Mouse (Mus musculus) hindbrain, embryonic 14.5 days (tissue): ENCODE data around the gene Xpa. TPM values are rescaled to one million over a fixed set of nuclear protein-coding genes. Genes with fewer than 3 reads are reported as not detected.
A peak's percentile ranks its signal among the peaks of the same experiment; 100 is the strongest.

ENCODE experiments used
- ATAC-seq: fragments of 200-750 bp; cut with Nextera tagmentation; 2 replicates; pipeline ENCODE4 v1.8.0; 2017; ENCODE audit warnings: moderate number of reproducible peaks, mild to moderate bottlenecking, moderate TSS enrichment, moderate library complexity; ENCODE audit not compliant: low FRiP score
- DNase-seq: peaks from one replicate; pipeline ENCODE4 v3.0.0-alpha.2; 2015; ENCODE audit warnings: low spot score
- H3K27ac ChIP-seq: fragments of 300-500 bp; sonication (generic); 2 replicates; pipeline ENCODE4 v1.5.1; 2014; ENCODE audit warnings: mild to moderate bottlenecking, moderate library complexity
- H3K27me3 ChIP-seq: fragments of 300-500 bp; sonication (generic); 2 replicates; pipeline ENCODE4 v1.6.1; 2014; ENCODE audit warnings: mild to moderate bottlenecking, low read length, mixed read lengths; ENCODE audit not compliant: control insufficient read depth, insufficient read depth
- H3K36me3 ChIP-seq: fragments of 300-500 bp; sonication (generic); replicated peaks from 2 replicates; pipeline ENCODE4 v1.6.1; 2014; ENCODE audit not compliant: control insufficient read depth, insufficient read depth
- H3K4me1 ChIP-seq: fragments of 300-500 bp; sonication (generic); replicated peaks from 2 replicates; pipeline ENCODE4 v1.6.1; 2014; ENCODE audit warnings: antibody characterized with exemption, low read length, mixed read lengths; ENCODE audit not compliant: control insufficient read depth, insufficient read depth
- H3K4me2 ChIP-seq: fragments of 300-500 bp; sonication (generic); replicated peaks from 2 replicates; pipeline ENCODE4 v1.6.1; 2014; ENCODE audit warnings: mild to moderate bottlenecking, moderate library complexity
- H3K4me3 ChIP-seq: fragments of 300-500 bp; sonication (generic); replicated peaks from 2 replicates; pipeline ENCODE4 v1.5.1; 2014; ENCODE audit warnings: mild to moderate bottlenecking, low read length
- H3K9ac ChIP-seq: fragments of 300-500 bp; sonication (generic); 2 replicates; pipeline ENCODE4 v1.6.1; 2014
- H3K9me3 ChIP-seq: fragments of 300-500 bp; sonication (generic); 2 replicates; pipeline ENCODE4 v1.6.1; 2016; ENCODE audit warnings: low read length; ENCODE audit not compliant: control insufficient read depth
- WGBS: fragments of 180-500 bp; shearing (Covaris S2); extraction: QIAGEN DNeasy Blood & Tissue Kit; methylation state at CpG from one replicate; pipeline ENCODE4 v1.1.7; 2014; 5-methylcytosine and 5-hydroxymethylcytosine counted together
- polyA plus RNA-seq: library from polyadenylated mRNA; unstranded; fragments of >200 nt; fragmentation: Nextera tagmentation; extraction: Ambion mirVana; gene quantifications from 2 replicates; pipeline ENCODE4 v1.2.1, GENCODE M21; 2014

The Xpa gene
- 24.9 and 29.0 TPM in 2 replicates for polyA plus RNA-seq

- Histone ChIP-seq H3K4me3 (peak within 1 kb of the TSS; percentile 86), H3K4me1 (peaks cover 30% of the 10 kb centered on the region), H3K27ac (peak within 1 kb of the TSS; percentile 93), H3K27me3 (no peaks in the 10 kb centered on the region), H3K9me3 (no peaks in the 10 kb centered on the region), H3K9ac (peak within 1 kb of the TSS; percentile 95), H3K36me3 (peaks cover 9% of the 10 kb centered on the region), H3K4me2 (peak within 1 kb of the TSS; percentile 67)
- under 1% methylated on average over 60 of the region's 70 CpGs for WGBS
- ATAC-seq (peak; percentile 96), DNase-seq (peak; percentile 96)
Observed at GRCm38 (mm10) chr4:46195781-46196487, at the start of gene Xpa. Gene Xpa, minus strand, starts transcription at chr4:46196311.

GRCm38 (mm10) chr4:46235871-46236270 is 39.8 kb upstream of the Xpa start:
- H3K4me1 ChIP-seq: no peaks in the 10 kb centered on the region
- DNase-seq: no peak
- no peak overlapping the region for H3K4me2 ChIP-seq
- H3K27ac ChIP-seq: no peak overlapping the region
- H3K4me3 ChIP-seq: no peak overlapping the region
- 89% methylated on average over 3 of the region's 3 CpGs for WGBS
- no peaks in the 10 kb centered on the region for H3K36me3 ChIP-seq
- H3K9me3 ChIP-seq: no peaks in the 10 kb centered on the region
- H3K9ac ChIP-seq: no peak overlapping the region
- H3K27me3 ChIP-seq: no peaks in the 10 kb centered on the region
- ATAC-seq: no peak

- no peaks in the 10 kb centered on the region for H3K9me3 ChIP-seq
- H3K9ac ChIP-seq: no peak overlapping the region
- H3K4me2 ChIP-seq: no peak overlapping the region
- DNase-seq: no peak
- H3K4me3 ChIP-seq: no peak overlapping the region
- no peak for ATAC-seq
- H3K36me3 ChIP-seq: no peaks in the 10 kb centered on the region
- WGBS: 93% methylated on average over 5 of the region's 5 CpGs
- no peaks in the 10 kb centered on the region for H3K4me1 ChIP-seq
- no peak overlapping the region for H3K27ac ChIP-seq
- no peaks in the 10 kb centered on the region for H3K27me3 ChIP-seq
Observed at GRCm38 (mm10) chr4:46234739-46235138, 38.6 kb upstream of the Xpa start.

- ATAC-seq: no peak
- Histone ChIP-seq H3K4me3 (no peak overlapping the region), H3K9me3 (no peaks in the 10 kb centered on the region), H3K9ac (no peak overlapping the region), H3K27me3 (no peaks in the 10 kb centered on the region), H3K27ac (no peak overlapping the region), H3K36me3 (no peaks in the 10 kb centered on the region), H3K4me1 (no peaks in the 10 kb centered on the region), H3K4me2 (no peak overlapping the region)
- no peak for DNase-seq
- WGBS: 50% methylated on average over 19 of the region's 19 CpGs
Observed at GRCm38 (mm10) chr4:46226972-46227535, 30.9 kb upstream of the Xpa start.

- no peaks in the 10 kb centered on the region for H3K9me3 ChIP-seq
- DNase-seq (no peak), ATAC-seq (no peak)
- H3K4me2 ChIP-seq: no peak overlapping the region
- H3K4me1 ChIP-seq: no peaks in the 10 kb centered on the region
- no peak overlapping the region for H3K4me3 ChIP-seq
- no peaks in the 10 kb centered on the region for H3K36me3 ChIP-seq
- no peak overlapping the region for H3K9ac ChIP-seq
- H3K27me3 ChIP-seq: no peaks in the 10 kb centered on the region
- WGBS: 90% methylated on average over 3 of the region's 3 CpGs
- H3K27ac ChIP-seq: no peak overlapping the region
Observed at GRCm38 (mm10) chr4:46221090-46221489, 25.0 kb upstream of the Xpa start.

GRCm38 (mm10) chr4:46202562-46203126 is 6.5 kb upstream of the Xpa start:
- DNase-seq: peak; percentile 56
- peak; percentile 46 for ATAC-seq

GRCm38 (mm10) chr4:46201834-46202561 is 5.9 kb upstream of the Xpa start:
- 12% methylated on average over 7 of the region's 7 CpGs for WGBS
- peak; percentile 91 for DNase-seq
- Histone ChIP-seq H3K4me1 (no peaks in the 10 kb centered on the region; the same call in 1 of the 2 replicates), H3K4me3 (peak overlapping the region; percentile 35), H3K36me3 (no peaks in the 10 kb centered on the region), H3K9me3 (no peaks in the 10 kb centered on the region), H3K27me3 (0 out of 2 replicates have a peak, but pooled peaks cover 5% of the 10 kb centered on the region), H3K27ac (peak overlapping the region; percentile 84; the same call in 1 of the 2 replicates), H3K4me2 (peak overlapping the region; percentile 72), H3K9ac (peak overlapping the region; percentile 75)
- ATAC-seq: peak; percentile 72

More at GRCm38 (mm10) chr4:46202562-46203126, 6.5 kb upstream of the Xpa start:
- Histone ChIP-seq H3K9me3 (no peaks in the 10 kb centered on the region), H3K36me3 (no peaks in the 10 kb centered on the region), H3K4me2 (peak overlapping the region; percentile 72), H3K4me1 (no peaks in the 10 kb centered on the region; the same call in 1 of the 2 replicates), H3K27ac (peak overlapping the region; percentile 84), H3K4me3 (peak overlapping the region; percentile 35), H3K27me3 (0 out of 2 replicates have a peak, but pooled peaks cover 5% of the 10 kb centered on the region), H3K9ac (peak overlapping the region; percentile 75)
- 5% methylated on average over 23 of the region's 23 CpGs for WGBS

- no peak overlapping the region for H3K4me2 ChIP-seq
- H3K9ac ChIP-seq: no peak overlapping the region
- 0 out of 2 replicates have a peak, but pooled peaks cover 5% of the 10 kb centered on the region for H3K27me3 ChIP-seq
- no peak overlapping the region for H3K4me3 ChIP-seq
- no peaks in the 10 kb centered on the region for H3K9me3 ChIP-seq
- no peaks in the 10 kb centered on the region for H3K36me3 ChIP-seq
- H3K4me1 ChIP-seq: peaks cover 27% of the 10 kb centered on the region
- ATAC-seq: no peak
- DNase-seq: no peak
- 78% methylated on average over 5 of the region's 5 CpGs for WGBS
- no peak overlapping the region for H3K27ac ChIP-seq
Observed at GRCm38 (mm10) chr4:46198064-46198463, 2.0 kb upstream of the Xpa start.

- 35% methylated on average over 6 of the region's 6 CpGs for WGBS
- DNase-seq (no peak), ATAC-seq (peak; percentile 39)
- H3K9ac ChIP-seq: peak overlapping the region; percentile 95
- H3K27me3 ChIP-seq: 0 out of 2 replicates have a peak, but pooled peaks cover 4% of the 10 kb centered on the region
- peaks cover 30% of the 10 kb centered on the region for H3K4me1 ChIP-seq
- H3K4me3 ChIP-seq: peak overlapping the region; percentile 86
- H3K4me2 ChIP-seq: peak overlapping the region; percentile 67
- peaks cover 3% of the 10 kb centered on the region; the same call in 1 of the 2 replicates for H3K36me3 ChIP-seq
- H3K9me3 ChIP-seq: no peaks in the 10 kb centered on the region
- peak overlapping the region; percentile 93 for H3K27ac ChIP-seq
Observed at GRCm38 (mm10) chr4:46196513-46196912, 402 bp upstream of the Xpa start.
